Mouse (Mus musculus) spleen, adult 18-20 months (tissue): Measurements from ENCODE around the gene Rilp.

Source experiments
- DNase-seq, 2 experiments: peaks; one replicate each; pipeline ENCODE4 v3.0.0; 2022; ENCODE audit warnings: mixed read lengths in 2 of 2

Rilp gene

DNA sequence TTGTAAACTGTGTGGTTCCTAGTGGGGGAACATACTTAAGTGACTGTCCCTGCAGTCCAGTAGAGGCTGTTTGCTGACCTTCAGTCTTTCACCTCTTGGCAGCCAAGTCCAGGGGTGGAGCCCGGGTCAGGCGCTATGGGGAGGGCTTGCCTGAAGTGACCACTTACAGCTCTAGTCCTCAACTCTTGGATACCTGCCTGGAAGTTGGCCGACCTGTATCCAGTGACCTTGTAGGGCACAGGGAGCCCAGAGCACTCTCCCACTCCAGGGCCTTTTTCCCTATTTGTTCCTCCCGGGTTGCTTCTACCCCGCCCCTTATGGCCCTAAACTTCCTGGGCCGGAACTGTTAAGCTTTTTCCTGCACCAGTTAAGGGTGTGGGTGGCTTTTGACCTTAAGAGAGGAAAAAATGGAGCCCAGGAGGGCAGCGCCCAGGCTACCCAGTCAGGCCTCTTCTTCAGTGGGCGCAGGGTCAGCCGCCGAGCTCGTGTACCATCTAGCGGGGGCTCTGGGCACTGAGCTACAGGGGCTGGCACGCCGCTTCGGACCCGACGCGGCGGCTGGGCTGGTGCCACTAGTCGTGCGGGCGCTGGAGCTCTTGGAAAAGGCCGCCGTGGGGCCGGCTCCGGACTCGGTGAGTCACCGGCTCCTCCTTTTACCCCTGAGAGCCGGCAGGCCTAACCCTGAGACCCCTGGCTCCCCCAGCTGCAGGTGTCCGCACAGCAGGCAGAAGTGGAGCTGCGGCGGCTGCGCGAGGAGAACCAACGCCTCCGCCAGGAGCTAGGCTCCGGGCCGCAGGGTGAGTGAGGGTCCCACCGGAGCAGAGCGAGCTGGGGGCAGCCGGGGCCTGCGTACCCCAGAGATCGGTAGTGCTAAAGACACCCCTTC is at the start of gene Rilp:
TSS of gene Rilp (plus strand) at position 354 of the 886 bp plus-strand sequence.
- no peak for DNase-seq

DNA sequence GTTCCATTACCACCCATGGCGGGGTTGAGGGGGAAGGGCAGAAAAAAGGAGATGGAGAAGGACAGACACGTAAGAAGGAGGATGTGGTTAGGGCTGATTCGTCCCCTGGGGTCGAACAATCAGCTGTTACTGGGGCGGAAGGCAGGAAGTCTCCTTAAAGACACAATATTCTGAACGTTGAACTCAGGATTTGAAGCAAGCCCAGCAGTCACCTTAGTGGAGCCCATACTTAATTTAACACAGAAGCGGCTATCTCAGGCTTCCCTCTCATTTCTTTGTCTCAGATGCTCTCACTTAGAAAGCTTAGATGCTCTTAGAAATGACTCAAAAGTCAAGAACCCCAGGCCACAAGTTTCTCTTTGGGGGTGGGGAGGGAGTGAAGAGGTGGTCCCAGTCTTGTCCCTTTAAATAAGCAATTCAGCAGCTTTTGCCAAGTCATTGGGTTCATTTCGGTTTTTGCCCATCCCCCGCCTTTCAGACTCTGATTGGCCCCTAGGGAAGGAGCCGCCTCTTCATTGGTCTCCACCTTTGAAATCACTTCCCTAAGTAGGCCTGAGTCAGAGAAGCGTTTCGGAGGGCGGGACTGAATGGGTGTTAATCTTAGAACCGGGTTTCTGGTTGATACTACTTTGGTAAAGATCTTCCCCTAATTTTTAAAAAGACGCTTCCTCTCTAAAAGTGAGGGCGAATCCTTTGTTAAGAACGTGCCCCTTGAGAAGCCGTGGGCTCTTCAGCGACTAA is 49.6 kb upstream of the Rilp start:
- DNase-seq = peak; percentile 78 to 80

DNA sequence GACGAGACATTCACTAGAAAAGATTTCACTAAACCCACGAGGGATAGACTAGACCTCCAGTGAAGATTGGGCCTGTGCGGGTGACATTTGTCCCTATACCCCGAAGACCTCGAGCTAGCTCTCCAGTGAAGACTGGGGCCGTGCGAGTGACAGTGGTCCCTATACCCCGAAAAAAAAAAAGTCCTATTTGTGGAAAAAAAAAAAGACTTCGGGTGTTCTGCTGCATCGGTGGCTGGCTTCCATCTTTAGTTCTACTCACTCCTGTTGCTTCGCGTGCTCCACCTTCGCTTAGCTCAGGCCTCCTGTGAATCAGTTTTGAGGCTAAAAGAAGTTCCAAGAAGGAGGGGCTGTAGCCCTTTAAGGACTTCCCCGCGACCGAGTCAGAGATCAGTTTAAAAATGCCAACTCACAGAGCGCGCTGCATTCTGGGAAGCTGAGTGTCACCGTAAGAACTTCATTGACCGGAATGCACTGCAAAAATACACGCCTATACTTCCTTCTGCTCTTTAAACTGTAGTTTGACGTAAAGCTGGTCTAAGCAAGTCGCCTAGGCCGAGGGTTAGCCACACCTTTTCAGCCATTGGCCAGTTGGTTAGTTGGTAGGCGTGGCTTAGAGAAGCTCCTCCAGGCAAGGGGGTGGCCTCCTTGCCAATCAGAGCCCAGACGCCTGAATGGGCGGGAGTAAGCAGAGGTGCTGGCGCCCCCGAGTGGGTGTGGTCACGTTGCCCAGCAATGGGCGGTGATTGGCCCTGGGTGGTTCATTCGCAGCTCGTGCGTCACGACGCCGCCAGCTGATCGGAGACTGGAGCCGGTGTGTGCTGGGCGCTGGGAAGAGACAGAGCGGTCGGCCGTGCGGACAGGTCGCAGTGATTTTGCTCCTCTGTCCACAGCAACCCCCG is 48.8 kb upstream of the Rilp start, which contains the start of gene Tlcd2:
TSS of gene Tlcd2 (plus strand) at position 872 of the 899 bp plus-strand sequence.
- peak; percentile 94 to 99 for DNase-seq

DNA sequence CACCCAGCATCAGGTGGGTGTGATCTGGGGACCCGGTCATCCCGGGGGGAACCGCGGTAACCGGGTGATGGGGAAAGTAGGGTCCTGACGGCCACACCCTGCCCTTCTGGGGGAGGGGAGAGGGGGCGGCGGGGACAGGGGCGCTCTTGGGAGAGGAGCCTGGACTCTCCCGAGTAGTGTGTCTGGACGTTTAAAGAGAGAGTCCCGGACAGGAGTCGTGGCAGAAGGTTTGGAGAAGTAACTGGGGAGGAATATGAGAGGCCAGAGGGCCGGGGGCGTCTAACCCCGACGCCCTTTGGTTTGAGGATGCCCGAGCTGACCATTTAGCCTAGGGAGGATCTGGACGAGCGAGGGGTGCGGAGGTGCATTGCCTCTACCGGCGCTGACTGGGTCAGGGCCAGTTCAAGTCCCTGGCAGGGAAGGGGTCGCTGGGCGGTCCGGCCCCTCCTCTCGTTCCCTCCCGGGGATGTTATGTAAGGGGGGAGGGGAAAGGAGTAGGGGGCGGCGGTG is 48.1 kb upstream of the Rilp start:
- no peak for DNase-seq

DNA sequence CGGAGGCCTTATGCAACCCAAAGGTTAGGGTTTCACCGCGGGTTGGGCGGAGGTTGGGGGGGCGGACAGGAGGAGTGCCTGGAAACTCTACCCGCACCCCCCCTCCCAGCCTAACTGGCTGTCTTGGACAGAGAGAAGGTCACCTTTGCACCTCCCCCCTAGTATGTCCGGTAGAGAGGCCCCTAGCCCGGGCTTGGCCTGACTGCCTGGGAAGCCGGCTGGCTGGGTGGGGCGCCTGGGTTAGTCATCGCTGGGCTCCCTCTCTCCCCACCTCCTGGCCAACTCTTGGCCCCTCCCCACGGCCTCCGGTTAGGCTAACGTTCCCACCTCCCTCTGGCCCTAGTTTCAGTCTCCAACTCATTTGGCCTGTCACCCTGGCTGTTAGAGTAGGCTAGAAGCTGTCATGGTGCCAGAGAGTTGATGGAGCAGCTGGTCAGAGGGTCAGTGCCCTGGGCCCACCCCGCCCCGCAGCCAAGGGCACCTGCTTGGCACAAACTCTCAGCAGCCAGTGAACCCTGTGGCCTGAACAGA is 47.6 kb upstream of the Rilp start:
- DNase-seq = peak; percentile 37 to 44

DNA sequence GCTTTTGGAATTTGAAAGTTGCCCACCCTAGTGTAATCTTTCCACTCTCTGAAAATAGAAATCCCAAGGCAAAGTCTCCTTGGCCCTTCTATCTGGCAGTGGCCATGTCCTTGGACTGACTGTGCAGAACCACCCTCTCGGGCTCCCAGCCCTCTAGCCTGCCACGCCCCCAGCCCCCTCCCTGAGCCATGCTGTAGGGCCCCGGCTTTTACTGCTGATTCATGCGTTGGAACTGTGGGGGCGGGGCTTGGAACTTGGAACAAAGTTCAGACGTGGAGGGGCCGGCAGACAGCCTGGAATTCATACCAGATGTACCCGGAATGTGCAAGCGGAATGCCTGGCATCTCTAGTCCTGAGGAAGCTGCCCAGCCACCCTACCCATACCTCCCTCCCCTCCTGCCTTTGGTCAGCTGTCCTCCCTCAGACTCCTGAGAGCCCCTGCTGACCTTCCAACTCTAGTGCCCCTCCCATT is 47.0 kb upstream of the Rilp start:
- DNase-seq = peak; percentile 44 to 52

DNA sequence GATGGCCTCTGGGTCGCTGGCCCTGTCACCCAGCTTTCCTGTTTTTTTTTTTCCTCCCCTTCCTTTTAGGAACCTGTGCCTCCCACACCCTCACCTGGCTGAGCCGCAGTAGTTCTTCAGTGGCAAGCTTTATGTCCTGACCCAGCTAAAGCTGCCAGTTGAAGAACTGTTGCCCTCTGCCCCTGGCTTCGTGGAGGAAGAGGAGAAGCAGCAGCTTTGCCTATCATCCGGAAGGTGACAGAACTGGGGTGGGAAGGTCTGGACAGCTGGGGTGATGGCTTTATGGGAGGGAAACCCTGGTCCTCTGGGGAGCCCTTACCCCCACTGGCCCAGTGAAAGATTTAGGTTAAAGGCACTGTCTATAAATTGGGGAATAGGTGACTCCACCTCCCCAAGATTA is 46.3 kb upstream of the Rilp start:
- DNase-seq = no peak

DNA sequence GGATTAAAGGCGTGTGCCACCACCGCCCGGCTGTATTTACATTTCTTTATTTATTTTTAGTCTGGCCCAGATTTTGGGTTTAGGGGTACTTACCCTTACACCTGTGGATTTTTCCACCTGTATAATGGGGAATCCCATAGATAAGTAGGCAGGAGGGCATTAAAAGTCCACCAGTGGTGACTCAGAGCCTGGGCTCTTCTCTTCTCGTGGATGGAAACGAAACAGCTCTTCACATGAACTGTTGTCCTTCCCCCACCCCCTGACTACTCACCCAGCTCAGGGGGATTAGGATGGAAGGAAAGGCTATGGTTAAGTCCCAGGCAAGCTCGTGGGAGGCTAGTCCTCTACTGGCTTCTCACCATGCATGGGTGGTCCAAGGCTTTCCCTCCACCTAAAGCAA is 45.5 kb upstream of the Rilp start:
- no peak for DNase-seq

DNA sequence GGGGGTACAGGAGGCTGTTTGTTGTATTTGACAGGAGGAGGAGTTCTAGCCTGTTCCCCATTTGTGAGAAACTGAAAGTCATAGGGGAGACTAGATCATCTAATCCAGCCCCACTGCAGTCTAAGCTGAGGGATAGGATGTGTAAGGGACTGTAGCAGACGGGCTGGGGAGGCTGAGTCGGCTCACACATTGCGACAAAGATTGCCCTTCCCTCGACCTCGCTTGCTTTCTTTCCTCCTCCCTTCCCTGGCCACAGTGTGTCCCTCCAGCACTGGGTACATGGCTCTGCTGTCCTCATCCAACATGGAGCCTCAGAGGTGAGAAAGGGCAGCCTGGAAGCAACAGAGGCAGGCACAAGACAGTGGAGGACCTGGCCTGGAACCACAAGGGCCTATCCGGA is 44.8 kb upstream of the Rilp start:
- DNase-seq = no peak

DNA sequence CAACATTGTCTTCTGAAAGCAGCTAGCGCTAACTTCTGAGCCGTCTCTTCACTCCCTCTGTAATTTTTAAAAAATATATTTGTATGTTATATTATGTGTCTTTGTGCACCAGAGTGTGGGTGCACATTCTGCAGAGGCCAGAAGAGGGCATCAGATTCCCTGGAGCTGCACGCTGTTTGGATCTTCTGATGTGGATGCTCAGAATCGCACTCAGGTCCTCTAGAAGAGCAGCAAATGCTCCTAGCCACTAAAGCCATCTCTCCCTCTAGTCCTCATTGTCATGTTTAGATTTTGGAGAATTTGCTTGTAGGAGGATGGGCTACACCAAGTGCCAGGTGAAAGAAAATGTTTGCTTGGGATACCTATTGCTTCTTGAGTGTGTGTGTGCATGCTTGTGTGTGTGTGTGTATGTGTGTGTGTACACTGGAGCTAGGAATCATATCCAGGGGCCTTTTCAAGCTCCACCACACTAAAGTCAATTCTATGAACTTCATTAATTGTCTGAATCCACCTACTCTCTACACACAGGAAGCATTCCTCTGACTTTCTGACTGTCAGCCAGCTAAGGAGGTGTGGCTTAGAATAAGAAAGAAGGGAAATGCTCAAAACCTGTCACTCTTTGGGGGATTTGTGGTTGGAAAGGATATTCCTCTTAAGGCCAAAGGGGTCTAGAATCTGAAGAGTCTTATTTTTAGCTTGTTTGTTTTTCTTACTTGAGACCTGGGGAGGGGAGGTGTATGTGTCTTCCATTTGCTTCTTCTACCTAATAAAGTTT is 43.0 kb upstream of the Rilp start:
- DNase-seq = no peak

DNA sequence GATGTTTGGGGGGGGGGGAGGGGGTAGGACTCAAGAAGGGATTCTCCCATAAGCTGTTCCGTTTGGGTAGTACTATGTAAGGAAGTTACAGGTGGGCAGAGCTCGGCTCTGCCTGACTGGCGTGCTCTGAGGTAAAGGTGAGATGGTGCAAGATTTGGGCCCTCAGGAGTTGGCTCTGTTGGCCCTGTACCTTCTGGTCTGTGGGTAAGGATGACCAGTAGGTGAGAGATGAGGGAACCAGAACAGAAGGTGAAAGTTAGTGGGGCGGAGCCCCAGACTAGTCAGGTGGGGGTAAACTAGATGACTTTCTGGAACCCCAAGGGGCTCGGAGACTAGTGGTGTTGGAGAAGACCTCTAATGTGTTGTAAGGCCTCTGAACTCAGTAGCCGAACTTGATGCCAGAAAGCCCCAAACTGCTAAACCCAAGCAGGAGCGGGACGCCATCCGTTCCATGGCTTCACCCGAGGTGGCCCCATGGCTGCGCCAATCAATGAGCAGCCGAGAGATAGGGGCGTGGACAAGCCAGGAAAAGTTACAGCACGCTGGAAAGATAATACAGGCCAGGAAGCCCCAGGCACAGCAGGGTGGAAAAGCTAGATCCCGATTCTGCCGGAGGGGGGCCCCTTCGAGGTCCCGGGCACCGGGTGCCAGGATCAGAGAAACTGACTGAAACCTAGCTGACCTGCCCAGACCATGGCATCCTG is 42.2 kb upstream of the Rilp start:
- peak in 1 of 2 experiments; percentile 26 for DNase-seq

DNA sequence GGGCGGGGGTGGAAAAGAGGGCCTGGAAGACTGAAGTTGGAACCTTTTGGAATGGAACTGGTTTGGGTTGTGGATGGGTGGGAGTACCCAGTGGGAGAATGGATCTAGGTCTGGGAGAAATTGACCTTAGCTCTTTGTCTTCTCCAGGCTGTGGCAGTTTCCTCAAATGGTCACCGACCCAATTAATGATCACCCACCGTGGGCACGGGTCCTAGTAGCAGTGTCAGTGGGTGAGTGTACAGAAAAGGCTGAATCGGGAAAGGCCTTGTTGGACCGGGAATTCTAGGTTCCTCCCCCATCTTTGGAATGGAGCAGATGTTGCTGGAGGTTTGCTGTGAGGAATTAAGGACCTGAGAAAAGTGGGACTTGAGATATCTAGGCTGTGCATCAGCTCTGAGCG is 41.5 kb upstream of the Rilp start:
- no peak for DNase-seq

DNA sequence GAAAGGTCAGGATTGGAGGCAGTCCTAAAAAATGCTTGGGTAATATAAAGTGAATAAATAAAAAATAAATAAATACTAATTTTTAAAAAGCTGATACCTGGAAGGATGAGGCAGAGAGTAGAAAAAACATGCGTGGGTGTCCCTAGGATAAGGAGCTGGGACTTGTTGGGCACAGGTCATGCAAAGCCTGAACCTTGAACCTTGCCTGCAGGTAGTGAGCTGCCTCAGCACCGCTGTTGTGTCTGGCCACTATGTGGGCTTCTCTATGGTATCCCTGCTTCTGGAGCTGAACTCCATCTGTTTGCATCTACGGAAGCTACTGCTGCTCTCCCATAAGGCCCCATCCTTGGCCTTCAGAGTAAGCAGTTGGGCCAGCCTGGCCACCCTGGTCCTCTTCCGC is 40.6 kb upstream of the Rilp start:
- no peak for DNase-seq

DNA sequence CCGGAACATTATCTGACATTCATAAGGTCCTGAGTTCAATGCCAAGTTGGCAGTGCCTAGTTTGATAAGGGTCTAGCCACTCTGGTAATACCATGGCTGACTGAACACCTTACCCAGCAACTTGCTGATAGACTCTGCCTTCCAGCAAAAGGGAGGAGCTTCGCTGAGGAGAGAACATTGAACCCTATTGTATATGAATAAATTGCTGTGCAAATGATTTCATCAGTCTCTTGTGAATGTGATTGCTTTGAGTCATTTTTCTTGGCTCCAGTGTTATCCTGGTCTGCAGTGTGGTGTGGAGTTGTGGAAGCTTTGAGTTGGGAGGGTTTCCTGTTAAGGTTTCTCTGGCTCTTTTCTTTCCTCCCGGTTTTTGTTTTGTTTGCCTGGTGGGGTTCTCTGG is 39.2 kb upstream of the Rilp start:
- no peak for DNase-seq

DNA sequence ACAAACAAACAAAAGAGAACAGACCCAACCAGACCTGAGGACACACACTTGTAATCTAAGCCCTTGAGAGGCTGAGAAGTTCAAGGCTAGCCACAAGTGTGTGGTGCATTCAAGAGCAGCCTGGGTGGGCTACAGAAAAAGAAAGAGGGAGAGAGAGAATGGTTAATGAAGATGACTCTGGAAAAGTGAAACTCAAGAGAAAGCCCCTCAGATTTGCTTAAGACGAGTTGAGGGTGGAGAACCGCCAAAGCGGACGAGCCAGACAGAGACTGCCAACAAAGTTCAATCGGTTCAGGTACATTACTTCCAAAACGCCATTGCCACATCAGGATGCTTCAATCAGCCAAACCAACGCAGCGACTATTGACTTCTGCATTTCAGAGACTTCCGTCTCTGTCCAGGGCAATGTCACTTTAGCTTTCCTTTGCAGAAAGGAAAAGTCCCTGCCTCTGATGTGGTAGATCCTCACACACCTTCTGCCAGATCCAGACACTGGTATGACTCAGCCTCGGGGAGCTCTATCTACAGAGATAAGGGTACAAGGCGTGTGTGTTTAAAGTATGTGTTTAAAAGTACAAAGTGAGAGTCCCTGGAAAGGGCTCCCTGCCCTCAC is 37.3 kb upstream of the Rilp start:
- no peak for DNase-seq

DNA sequence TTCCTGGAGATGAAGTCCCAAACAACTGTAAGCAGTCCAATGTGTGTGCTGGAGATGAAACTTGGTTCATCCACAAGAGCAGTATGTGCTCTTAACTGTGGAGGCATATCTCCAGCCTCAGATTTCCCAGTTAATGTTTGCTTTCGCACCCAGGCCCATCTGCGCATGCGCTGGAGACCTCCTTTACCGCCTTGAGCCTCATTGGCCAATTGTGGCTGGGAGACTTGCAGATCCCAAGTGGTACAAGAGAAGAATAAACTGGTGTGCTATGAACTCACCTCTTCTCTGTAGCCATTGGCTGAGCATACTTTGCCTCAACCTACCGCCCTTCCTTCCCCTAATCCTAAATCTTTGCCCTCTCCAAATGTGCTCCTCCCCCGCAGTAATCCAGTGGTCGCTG is 36.5 kb upstream of the Rilp start:
- DNase-seq = no peak

DNA sequence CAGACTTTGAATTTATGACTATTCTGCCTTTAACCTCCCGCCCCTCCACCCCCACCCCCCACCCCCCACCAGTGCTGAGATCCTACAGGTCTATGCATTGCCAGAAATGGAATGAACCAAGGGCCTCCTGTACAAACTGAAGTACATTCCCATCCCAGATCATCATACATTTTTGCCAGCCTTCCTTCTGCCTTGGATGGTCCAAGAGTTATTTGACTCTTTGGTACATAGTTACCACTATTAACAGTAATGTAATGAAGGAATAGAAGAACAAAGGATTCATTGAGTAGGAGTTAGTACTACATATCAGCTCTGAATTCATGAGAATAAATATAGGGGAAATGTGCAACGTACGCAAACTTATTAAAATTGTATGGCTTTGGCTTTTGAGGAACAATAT is 23.7 kb upstream of the Rilp start:
- no peak for DNase-seq

DNA sequence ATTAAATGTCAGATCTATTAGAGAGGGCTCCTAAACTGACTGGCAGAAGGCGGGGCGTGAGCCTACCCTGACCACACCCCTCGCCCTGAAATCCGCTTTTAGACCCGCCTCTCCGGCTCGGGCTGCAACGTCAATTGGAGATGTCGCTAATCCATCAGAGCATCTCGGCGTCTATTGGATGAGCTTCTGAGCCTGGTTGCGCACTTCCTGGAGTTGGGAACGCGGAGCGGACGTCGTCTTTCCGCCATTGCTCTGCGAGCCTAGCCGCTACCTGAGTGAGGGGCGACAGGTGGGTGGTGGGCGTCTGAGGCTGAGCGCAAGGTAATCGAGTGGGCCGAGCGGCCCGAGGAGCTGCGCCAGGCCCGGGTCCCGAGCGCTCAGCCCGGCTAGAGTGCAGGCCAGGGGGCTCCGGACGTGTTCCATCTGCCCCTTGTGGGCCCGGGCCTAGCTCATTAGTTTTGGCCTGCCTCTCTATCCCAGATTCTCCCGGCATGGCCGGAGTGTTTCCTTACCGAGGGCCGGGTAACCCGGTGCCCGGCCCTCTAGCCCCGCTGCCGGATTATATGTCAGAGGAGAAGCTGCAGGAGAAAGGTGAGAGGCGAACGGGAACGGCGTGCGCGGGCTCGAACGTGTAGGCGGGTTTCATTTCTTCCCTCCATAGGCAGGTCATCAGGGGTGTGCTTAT is 23.2 kb upstream of the Rilp start, which contains the start of gene Prpf8:
TSS of gene Prpf8 (plus strand) at position 216 of the 685 bp plus-strand sequence.
- DNase-seq = peak; percentile 94 to 96

DNA sequence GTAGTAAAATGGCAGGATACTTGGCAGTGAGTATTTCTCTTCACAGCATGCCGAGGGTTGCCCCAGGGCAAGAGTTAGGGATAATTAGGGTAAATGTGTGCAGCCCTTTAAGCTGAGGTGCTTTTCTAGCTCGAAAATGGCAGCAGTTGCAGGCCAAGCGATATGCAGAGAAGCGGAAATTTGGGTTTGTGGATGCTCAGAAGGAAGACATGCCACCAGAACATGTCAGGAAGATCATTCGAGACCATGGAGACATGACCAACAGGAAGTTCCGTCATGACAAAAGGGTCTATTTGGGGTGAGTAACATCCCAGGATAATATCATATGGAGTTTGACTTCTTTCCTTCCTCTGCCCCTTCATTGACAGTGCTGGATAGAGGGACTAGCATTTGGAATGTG is 22.4 kb upstream of the Rilp start:
- no peak for DNase-seq
